Mouse (Mus musculus): ENCODE results near the gene Oit3. TPM values are rescaled to one million over a fixed set of nuclear protein-coding genes. Genes with fewer than 3 reads are reported as not detected.
A peak's percentile ranks its signal among the peaks of the same experiment; 100 is the strongest.
"Not testable (repeated sequence)": the region's sequence is repeated elsewhere in the genome, so short reads cannot be mapped to it uniquely, and the experiment has no call there.

The Oit3 gene
- polyA plus RNA-seq, 1 experiment from 2014 or later: 4.1 TPM

DNA sequence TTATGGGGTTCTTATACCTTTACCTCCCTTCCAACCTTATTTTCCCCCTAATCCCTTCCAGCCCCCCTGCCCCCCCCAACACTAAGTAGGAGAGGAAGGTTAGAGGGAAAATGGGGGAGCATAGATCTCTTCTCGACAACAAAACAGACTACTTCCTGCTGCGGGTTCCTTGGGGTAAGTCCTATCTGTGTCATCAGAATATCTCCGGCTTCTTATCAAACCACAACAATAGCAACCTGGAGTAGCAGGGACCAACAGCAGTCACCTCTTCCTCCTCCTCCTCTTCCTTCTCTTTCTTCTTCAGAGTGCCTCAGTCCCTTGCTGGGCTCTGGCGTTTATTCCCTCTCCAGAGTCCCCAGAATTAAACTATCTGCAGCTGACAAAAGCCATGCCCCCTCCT, 49.7 kb downstream of the Oit3 start:
- Histone ChIP-seq H3K4me2 (ENCODE audit: low read depth, low read length) (no peak overlapping the region), H3K4me3 (ENCODE audit: low read length) (no peak overlapping the region), H3K36me3 (ENCODE audit: control insufficient read depth, insufficient read depth) (no peaks in the 10 kb centered on the region), H3K27ac (ENCODE audit: low read length) (no peak overlapping the region), H3K27me3 (ENCODE audit: control insufficient read depth, insufficient read depth, low read length) (no peaks in the 10 kb centered on the region), H3K9me3 (replicated peaks; ENCODE audit: control insufficient read depth, low read length) (peaks cover 7% of the 10 kb centered on the region), H3K9ac (ENCODE audit: low read length) (no peak overlapping the region), H3K4me1 (ENCODE audit: control insufficient read depth, insufficient read depth, low read length) (no peaks in the 10 kb centered on the region)
- 13% methylated on average over 4 of the region's 4 CpGs for WGBS
- ATAC-seq (replicated peaks; ENCODE audit: extremely low read depth, insufficient read depth, low FRiP score): no peak

DNA sequence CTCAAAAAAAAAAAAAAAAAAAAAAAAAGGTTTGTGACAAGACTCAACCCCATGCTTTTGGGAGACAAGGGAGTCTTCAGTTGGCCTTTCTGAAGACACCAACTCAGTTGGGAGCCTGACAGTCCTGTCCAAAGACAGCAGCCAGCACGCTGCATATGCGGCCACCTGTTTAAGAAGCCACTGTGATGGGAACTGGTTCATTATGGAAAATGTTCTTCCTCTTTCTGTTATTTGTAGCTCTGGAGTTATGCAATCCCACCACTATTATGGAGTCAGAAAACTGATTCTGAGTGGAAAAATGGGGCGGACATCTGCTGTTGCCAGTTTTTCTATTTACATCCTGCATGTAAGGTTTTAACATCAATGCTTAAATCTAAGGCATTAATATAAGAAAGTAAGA, 51.9 kb downstream of the Oit3 start:
- no peak overlapping the region for H3K4me2 ChIP-seq (ENCODE audit: low read depth, low read length)
- no peaks in the 10 kb centered on the region for H3K4me1 ChIP-seq (ENCODE audit: control insufficient read depth, insufficient read depth, low read length)
- 94% methylated on average over 3 of the region's 3 CpGs for WGBS
- H3K4me3 ChIP-seq (ENCODE audit: low read length): no peak overlapping the region
- no peak for ATAC-seq (replicated peaks; ENCODE audit: extremely low read depth, insufficient read depth, low FRiP score)
- peaks cover 7% of the 10 kb centered on the region for H3K9me3 ChIP-seq (replicated peaks; ENCODE audit: control insufficient read depth, low read length)
- H3K9ac ChIP-seq (ENCODE audit: low read length): no peak overlapping the region
- H3K36me3 ChIP-seq (ENCODE audit: control insufficient read depth, insufficient read depth): no peaks in the 10 kb centered on the region
- no peaks in the 10 kb centered on the region for H3K27me3 ChIP-seq (ENCODE audit: control insufficient read depth, insufficient read depth, low read length)
- no peak overlapping the region for H3K27ac ChIP-seq (ENCODE audit: low read length)

DNA sequence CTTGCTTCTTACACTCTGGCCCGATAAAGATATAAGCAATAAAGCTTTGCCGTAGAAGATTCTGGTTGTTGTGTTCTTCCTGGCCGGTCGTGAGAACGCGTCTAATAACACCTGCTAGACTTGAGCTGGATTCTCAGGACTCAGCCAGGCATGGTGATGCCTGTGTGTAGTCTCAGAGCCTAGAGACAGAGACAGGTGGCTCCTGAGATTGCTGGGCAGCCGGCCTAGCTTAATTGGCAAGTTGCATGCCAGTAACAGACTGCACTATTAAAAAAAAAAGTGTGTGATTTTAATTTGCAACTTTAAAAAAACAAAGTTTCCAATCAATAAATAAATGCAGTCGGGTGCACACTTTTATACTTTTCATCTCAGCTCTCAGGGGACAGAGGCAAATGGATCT, 54.6 kb downstream of the Oit3 start:
- Histone ChIP-seq H3K27me3 (ENCODE audit: control insufficient read depth, insufficient read depth, low read length) (no peaks in the 10 kb centered on the region), H3K4me2 (ENCODE audit: low read depth, low read length) (no peak overlapping the region), H3K27ac (ENCODE audit: low read length) (no peak overlapping the region), H3K9me3 (replicated peaks; ENCODE audit: control insufficient read depth, low read length) (peaks cover 7% of the 10 kb centered on the region), H3K36me3 (ENCODE audit: control insufficient read depth, insufficient read depth) (no peaks in the 10 kb centered on the region), H3K9ac (ENCODE audit: low read length) (no peak overlapping the region), H3K4me3 (ENCODE audit: low read length) (no peak overlapping the region), H3K4me1 (ENCODE audit: control insufficient read depth, insufficient read depth, low read length) (no peaks in the 10 kb centered on the region)
- no peak for ATAC-seq (replicated peaks; ENCODE audit: extremely low read depth, insufficient read depth, low FRiP score)
- 86% methylated on average over 7 of the region's 8 CpGs for WGBS

DNA sequence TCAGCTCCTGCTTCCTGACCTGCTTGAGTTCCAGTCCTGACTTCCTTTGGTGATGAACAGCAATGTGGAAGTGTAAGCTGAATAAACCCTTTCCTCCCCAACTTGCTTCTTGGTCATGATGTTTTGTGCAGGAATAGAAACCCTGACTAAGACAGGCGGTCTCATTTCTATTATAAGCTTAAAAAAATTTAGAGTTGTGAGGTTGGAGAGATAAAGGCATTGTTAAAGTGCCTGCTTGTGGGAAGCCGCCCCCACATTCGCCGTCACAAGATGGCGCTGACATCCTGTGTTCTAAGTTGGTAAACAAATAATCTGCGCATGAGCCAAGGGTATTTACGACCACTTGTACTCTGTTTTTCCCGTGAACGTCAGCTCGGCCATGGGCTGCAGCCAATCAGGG, 60.0 kb downstream of the Oit3 start:
- not testable (repeated sequence) for H3K9ac ChIP-seq (ENCODE audit: low read length); H3K27ac ChIP-seq (ENCODE audit: low read length); H3K4me3 ChIP-seq (ENCODE audit: low read length); ATAC-seq (replicated peaks; ENCODE audit: extremely low read depth, insufficient read depth, low FRiP score); H3K27me3 ChIP-seq (ENCODE audit: control insufficient read depth, insufficient read depth, low read length); H3K9me3 ChIP-seq (replicated peaks; ENCODE audit: control insufficient read depth, low read length); H3K4me1 ChIP-seq (ENCODE audit: control insufficient read depth, insufficient read depth, low read length); H3K4me2 ChIP-seq (ENCODE audit: low read depth, low read length); H3K36me3 ChIP-seq (ENCODE audit: control insufficient read depth, insufficient read depth)
- 84% methylated on average over 6 of the region's 10 CpGs for WGBS

DNA sequence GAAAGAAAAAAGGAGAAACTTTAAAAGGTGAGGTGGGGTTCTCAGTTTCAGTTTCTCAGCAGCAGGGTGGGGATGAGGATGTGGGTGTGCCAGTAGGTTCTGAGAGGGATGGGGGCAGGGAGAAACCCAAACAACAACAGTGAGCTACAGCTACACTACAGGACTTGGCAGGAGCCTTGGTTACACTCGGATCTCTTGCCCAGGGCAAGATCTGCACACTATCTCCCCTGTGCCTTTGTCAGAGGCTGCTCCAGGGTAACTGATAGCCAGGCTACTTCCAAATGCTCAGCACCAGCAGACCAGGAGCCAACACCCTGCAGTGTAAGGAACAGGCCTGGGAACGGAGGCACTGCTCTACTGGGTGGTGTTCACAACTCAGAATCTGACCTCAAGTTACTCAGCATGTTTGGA, 61.2 kb downstream of the Oit3 start:
- Histone ChIP-seq H3K36me3 (ENCODE audit: control insufficient read depth, insufficient read depth) (0 out of 2 replicates have a peak, but pooled peaks cover 2% of the 10 kb centered on the region), H3K4me1 (ENCODE audit: control insufficient read depth, insufficient read depth, low read length) (no peaks in the 10 kb centered on the region), H3K9ac (ENCODE audit: low read length) (no peak overlapping the region), H3K9me3 (replicated peaks; ENCODE audit: control insufficient read depth, low read length) (peaks cover 3% of the 10 kb centered on the region; the same call in 1 of the 2 replicates), H3K27ac (ENCODE audit: low read length) (no peak overlapping the region), H3K27me3 (ENCODE audit: control insufficient read depth, insufficient read depth, low read length) (no peaks in the 10 kb centered on the region), H3K4me3 (ENCODE audit: low read length) (no peak overlapping the region), H3K4me2 (ENCODE audit: low read depth, low read length) (no peak overlapping the region)
- peak; percentile 32; the same call in 1 of the 2 replicates for ATAC-seq (replicated peaks; ENCODE audit: extremely low read depth, insufficient read depth, low FRiP score)
- WGBS: 47% methylated on average over 2 of the region's 2 CpGs

DNA sequence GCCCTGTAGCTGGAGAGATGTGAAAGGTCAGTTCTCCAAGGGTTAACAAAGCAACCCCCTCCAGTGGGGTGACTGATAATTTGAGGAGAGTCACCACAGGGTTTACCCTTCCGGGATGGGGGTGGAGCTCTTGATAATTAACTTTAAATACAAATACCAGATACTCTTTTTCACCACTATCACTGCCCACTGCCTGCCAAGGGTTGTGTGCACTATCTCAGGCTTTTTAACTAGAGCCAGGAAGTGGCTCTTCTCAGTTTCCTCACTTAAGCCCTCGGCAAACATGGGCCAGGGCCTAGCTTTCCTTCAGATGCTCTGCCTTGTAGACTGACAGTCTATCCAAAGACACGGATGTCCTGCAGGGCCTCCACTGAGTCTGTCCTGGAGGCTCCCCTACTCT, 61.7 kb downstream of the Oit3 start:
- Histone ChIP-seq H3K9ac (ENCODE audit: low read length) (no peak overlapping the region), H3K36me3 (ENCODE audit: control insufficient read depth, insufficient read depth) (0 out of 2 replicates have a peak, but pooled peaks cover 2% of the 10 kb centered on the region), H3K27ac (ENCODE audit: low read length) (no peak overlapping the region), H3K27me3 (ENCODE audit: control insufficient read depth, insufficient read depth, low read length) (no peaks in the 10 kb centered on the region), H3K4me2 (ENCODE audit: low read depth, low read length) (no peak overlapping the region), H3K4me3 (ENCODE audit: low read length) (no peak overlapping the region), H3K4me1 (ENCODE audit: control insufficient read depth, insufficient read depth, low read length) (no peaks in the 10 kb centered on the region), H3K9me3 (replicated peaks; ENCODE audit: control insufficient read depth, low read length) (peaks cover 3% of the 10 kb centered on the region; the same call in 1 of the 2 replicates)
- WGBS: 6% methylated on average over 3 of the region's 3 CpGs
- 0 out of 2 replicates have a peak, but pooled peaks have one; percentile 10 for ATAC-seq (replicated peaks; ENCODE audit: extremely low read depth, insufficient read depth, low FRiP score)

DNA sequence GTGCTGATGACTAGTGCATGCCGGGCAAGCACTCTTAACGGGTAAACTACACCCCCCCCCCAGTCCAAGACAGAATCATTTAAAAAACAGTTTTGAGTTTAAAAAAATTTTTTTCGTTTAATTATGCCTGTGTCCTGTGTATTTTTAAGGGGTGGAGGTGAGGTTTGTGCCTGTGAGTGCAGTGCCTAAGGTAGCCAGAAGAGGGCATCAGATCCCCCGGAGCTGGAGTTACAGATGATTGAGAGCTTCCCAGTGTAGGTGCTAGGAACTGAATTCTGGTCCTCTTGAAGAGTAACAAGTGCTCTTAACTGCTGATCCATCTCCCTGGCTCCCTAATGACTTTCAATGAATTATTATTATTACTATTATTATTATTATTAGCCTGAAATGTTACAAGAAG, 62.9 kb downstream of the Oit3 start:
- H3K4me3 ChIP-seq (ENCODE audit: low read length): no peak overlapping the region
- peaks cover 3% of the 10 kb centered on the region; the same call in 1 of the 2 replicates for H3K9me3 ChIP-seq (replicated peaks; ENCODE audit: control insufficient read depth, low read length)
- H3K4me2 ChIP-seq (ENCODE audit: low read depth, low read length): no peak overlapping the region
- ATAC-seq (replicated peaks; ENCODE audit: extremely low read depth, insufficient read depth, low FRiP score): no peak
- no peaks in the 10 kb centered on the region for H3K27me3 ChIP-seq (ENCODE audit: control insufficient read depth, insufficient read depth, low read length)
- 85% methylated on average over 4 of the region's 4 CpGs for WGBS
- H3K27ac ChIP-seq (ENCODE audit: low read length): no peak overlapping the region
- H3K4me1 ChIP-seq (ENCODE audit: control insufficient read depth, insufficient read depth, low read length): no peaks in the 10 kb centered on the region
- no peak overlapping the region for H3K9ac ChIP-seq (ENCODE audit: low read length)
- H3K36me3 ChIP-seq (ENCODE audit: control insufficient read depth, insufficient read depth): peaks cover 8% of the 10 kb centered on the region; the same call in 1 of the 2 replicates

DNA sequence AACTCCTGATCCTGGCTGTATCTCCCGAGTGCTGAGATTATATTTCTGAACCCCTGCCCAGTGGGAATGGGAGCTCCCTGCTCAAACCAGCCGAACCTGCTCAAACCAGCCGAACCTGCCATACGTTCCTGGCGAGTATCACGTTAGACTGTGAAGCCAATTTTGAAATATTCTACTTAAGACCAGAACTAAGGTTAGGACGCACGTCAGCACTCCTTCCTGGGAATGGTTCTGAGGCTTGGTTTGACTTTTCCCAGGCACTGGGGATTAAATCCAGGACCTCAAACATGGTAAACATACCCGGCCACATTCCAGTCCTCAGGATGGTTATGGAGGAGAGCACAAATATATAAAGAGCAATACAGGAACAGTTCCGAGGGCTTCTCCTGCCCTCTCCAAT, 63.7 kb downstream of the Oit3 start:
- ATAC-seq (replicated peaks; ENCODE audit: extremely low read depth, insufficient read depth, low FRiP score): no peak
- Histone ChIP-seq H3K9ac (ENCODE audit: low read length) (no peak overlapping the region), H3K4me1 (ENCODE audit: control insufficient read depth, insufficient read depth, low read length) (no peaks in the 10 kb centered on the region), H3K27me3 (ENCODE audit: control insufficient read depth, insufficient read depth, low read length) (no peaks in the 10 kb centered on the region), H3K36me3 (ENCODE audit: control insufficient read depth, insufficient read depth) (peaks cover 13% of the 10 kb centered on the region), H3K4me2 (ENCODE audit: low read depth, low read length) (no peak overlapping the region), H3K9me3 (replicated peaks; ENCODE audit: control insufficient read depth, low read length) (peaks cover 3% of the 10 kb centered on the region; the same call in 1 of the 2 replicates), H3K4me3 (ENCODE audit: low read length) (no peak overlapping the region), H3K27ac (ENCODE audit: low read length) (no peak overlapping the region)
- 78% methylated on average over 10 of the region's 10 CpGs for WGBS
